ENCODE assay signal across 16 mouse cellular contexts in genomic region chr1:182514803-182515590, GRCm38 (mm10). TPM values are rescaled to one million over a fixed set of nuclear protein-coding genes. Genes with fewer than 3 reads are reported as not detected.
A peak's percentile ranks its signal among the peaks of the same experiment; 100 is the strongest.
DNase-seq lines count a peak whose midpoint lies in the region; ATAC-seq lines count a peak whose summit lies in the region.
"Had no signal": no experiment of that assay in that cellular context is flagged by ENCODE, and none has a peak within 500 bp of the region (broad histone marks: within the 10 kb centered on the region; RNA-seq: fewer than 3 reads in every experiment).

No protein-coding gene starts in this region.

- no peak overlapping the region for H3K9ac ChIP-seq in hindbrain, embryonic 12.5 days
- no peak overlapping the region for H3K9ac ChIP-seq in hindbrain, embryonic 14.5 days
- no peak overlapping the region for H3K9ac ChIP-seq in midbrain, embryonic 13.5 days (replicated peaks)
- H3K9ac ChIP-seq in midbrain, embryonic 11.5 days (ENCODE audit: low read length): no peak overlapping the region
- no peak overlapping the region for H3K9ac ChIP-seq in neural tube, embryonic 13.5 days

- no peak for DNase-seq in hindbrain, embryonic 14.5 days (ENCODE audit: low spot score)
- no peak for DNase-seq in midbrain, embryonic 11.5 days (ENCODE audit: low spot score, missing footprints)
- no peak for DNase-seq in retina, embryonic 14.5 days (ENCODE audit: low spot score)
- no peak for DNase-seq in spleen, postnatal 4 days (ENCODE audit: low spot score in 2 of 2)
- DNase-seq: cerebellum, adult 18-20 months; embryo, embryonic 11 days; kidney, adult 9 months; spleen, adult 18-20 months; thymus, adult 18-20 months had no signal

- no peak overlapping the region for H3K27ac ChIP-seq in hindbrain, embryonic 12.5 days
- H3K27ac ChIP-seq in hindbrain, embryonic 14.5 days: no peak overlapping the region
- no peak overlapping the region for H3K27ac ChIP-seq in midbrain, embryonic 13.5 days
- H3K27ac ChIP-seq in midbrain, embryonic 11.5 days (ENCODE audit: low read depth, low read length): no peak overlapping the region
- peak overlapping the region; percentile 19 for H3K27ac ChIP-seq in brown adipose tissue, adult 24 weeks (replicated peaks; ENCODE audit: low read depth, low read length)
- no peak overlapping the region for H3K27ac ChIP-seq in neural tube, embryonic 13.5 days (replicated peaks)
- H3K27ac ChIP-seq: layer of hippocampus, adult 2 months had no signal

- H3K9me3 ChIP-seq in hindbrain, embryonic 12.5 days (replicated peaks): no peaks in the 10 kb centered on the region
- H3K9me3 ChIP-seq in hindbrain, embryonic 14.5 days (ENCODE audit: control insufficient read depth, low read length): no peaks in the 10 kb centered on the region
- H3K9me3 ChIP-seq in midbrain, embryonic 13.5 days: no peaks in the 10 kb centered on the region
- no peaks in the 10 kb centered on the region for H3K9me3 ChIP-seq in midbrain, embryonic 11.5 days (ENCODE audit: control insufficient read depth, low read length)
- no peaks in the 10 kb centered on the region for H3K9me3 ChIP-seq in neural tube, embryonic 13.5 days

- H3K4me3 ChIP-seq in hindbrain, embryonic 12.5 days: no peak overlapping the region
- H3K4me3 ChIP-seq in hindbrain, embryonic 14.5 days (replicated peaks; ENCODE audit: low read length): no peak overlapping the region
- H3K4me3 ChIP-seq in midbrain, embryonic 13.5 days (replicated peaks): no peak overlapping the region
- H3K4me3 ChIP-seq in midbrain, embryonic 11.5 days (ENCODE audit: low read depth, low read length): no peak overlapping the region
- H3K4me3 ChIP-seq in brown adipose tissue, adult 24 weeks (ENCODE audit: insufficient read depth, low read depth, low read length): peak overlapping the region; percentile 82; the same call in 1 of the 2 replicates
- no peak overlapping the region for H3K4me3 ChIP-seq in neural tube, embryonic 13.5 days
- H3K4me3 ChIP-seq: layer of hippocampus, adult 2 months had no signal

- peaks cover 13% of the 10 kb centered on the region for H3K27me3 ChIP-seq in hindbrain, embryonic 12.5 days
- no peaks in the 10 kb centered on the region for H3K27me3 ChIP-seq in hindbrain, embryonic 14.5 days (ENCODE audit: control insufficient read depth, insufficient read depth, low read length)
- peaks cover 19% of the 10 kb centered on the region for H3K27me3 ChIP-seq in midbrain, embryonic 13.5 days
- H3K27me3 ChIP-seq in midbrain, embryonic 11.5 days (ENCODE audit: control insufficient read depth, insufficient read depth, low read length): peaks cover 8% of the 10 kb centered on the region; the same call in 1 of the 2 replicates
- H3K27me3 ChIP-seq in neural tube, embryonic 13.5 days: peaks cover 9% of the 10 kb centered on the region; the same call in 1 of the 2 replicates

- 87% methylated on average over 10 of the region's 10 CpGs for WGBS in hindbrain, embryonic 12.5 days
- WGBS in hindbrain, embryonic 14.5 days: 84% methylated on average over 10 of the region's 10 CpGs
- WGBS in midbrain, embryonic 13.5 days: 89% methylated on average over 10 of the region's 10 CpGs
- 92% methylated on average over 10 of the region's 10 CpGs for WGBS in midbrain, embryonic 11.5 days
- WGBS in neural tube, embryonic 13.5 days: 83% methylated on average over 10 of the region's 10 CpGs

- peaks cover 23% of the 10 kb centered on the region for H3K36me3 ChIP-seq in hindbrain, embryonic 12.5 days
- peaks cover 30% of the 10 kb centered on the region for H3K36me3 ChIP-seq in hindbrain, embryonic 14.5 days (replicated peaks; ENCODE audit: control insufficient read depth, insufficient read depth)
- H3K36me3 ChIP-seq in midbrain, embryonic 13.5 days: peaks cover 34% of the 10 kb centered on the region
- peaks cover 6% of the 10 kb centered on the region; the same call in 1 of the 2 replicates for H3K36me3 ChIP-seq in midbrain, embryonic 11.5 days (ENCODE audit: control insufficient read depth, insufficient read depth, low read length)
- H3K36me3 ChIP-seq in neural tube, embryonic 13.5 days: peaks cover 24% of the 10 kb centered on the region

- H3K4me1 ChIP-seq in hindbrain, embryonic 12.5 days: peaks cover 25% of the 10 kb centered on the region
- peaks cover 17% of the 10 kb centered on the region for H3K4me1 ChIP-seq in hindbrain, embryonic 14.5 days (replicated peaks; ENCODE audit: control insufficient read depth, insufficient read depth, low read length)
- H3K4me1 ChIP-seq in midbrain, embryonic 13.5 days (replicated peaks): peaks cover 25% of the 10 kb centered on the region
- peaks cover 8% of the 10 kb centered on the region for H3K4me1 ChIP-seq in midbrain, embryonic 11.5 days (ENCODE audit: control insufficient read depth, insufficient read depth, low read length)
- H3K4me1 ChIP-seq in brown adipose tissue, adult 24 weeks (ENCODE audit: control insufficient read depth, insufficient read depth, insufficient read length, low read length): peaks cover 38% of the 10 kb centered on the region
- H3K4me1 ChIP-seq in neural tube, embryonic 13.5 days (replicated peaks): peaks cover 39% of the 10 kb centered on the region

- ATAC-seq in hindbrain, embryonic 12.5 days (ENCODE audit: low FRiP score): no peak
- ATAC-seq in hindbrain, embryonic 14.5 days (ENCODE audit: low FRiP score): no peak
- no peak for ATAC-seq in midbrain, embryonic 13.5 days
- ATAC-seq in midbrain, embryonic 11.5 days (ENCODE audit: low FRiP score): no peak
- no peak for ATAC-seq in neural tube, embryonic 13.5 days (ENCODE audit: low read depth)
- ATAC-seq: activated CD4-positive, CD25-positive, alpha-beta regulatory T cell, adult 4 months had no signal

- peak overlapping the region; percentile 79; the same call in 1 of the 2 replicates for H3K4me2 ChIP-seq in hindbrain, embryonic 12.5 days (replicated peaks)
- H3K4me2 ChIP-seq in hindbrain, embryonic 14.5 days (replicated peaks): no peak overlapping the region
- H3K4me2 ChIP-seq in midbrain, embryonic 13.5 days (replicated peaks): 0 out of 2 replicates have a peak overlapping the region, but pooled peaks have one; percentile 88
- H3K4me2 ChIP-seq in midbrain, embryonic 11.5 days: no peak overlapping the region
- 0 out of 2 replicates have a peak overlapping the region, but pooled peaks have one; percentile 86 for H3K4me2 ChIP-seq in neural tube, embryonic 13.5 days

RNA-seq across cellular contexts. Expression of gene Capn2, which starts 2.4 kb away (rescaled TPM):
- 136 and 138 TPM in 2 replicates for polyA plus RNA-seq in hindbrain, embryonic 12.5 days (2016; fragmentation: Nextera tagmentation; extraction: Ambion mirVana)
- 80.5 and 81.0 TPM in 2 replicates for polyA plus RNA-seq in hindbrain, embryonic 14.5 days (2014; fragmentation: Nextera tagmentation; extraction: Ambion mirVana)
- 75.3 and 80.9 TPM in 2 replicates for polyA plus RNA-seq in midbrain, embryonic 13.5 days (2015; fragmentation: Nextera tagmentation; extraction: Ambion mirVana)
- 76.3 and 77.0 TPM in 2 replicates for polyA plus RNA-seq in midbrain, embryonic 11.5 days (2014; fragmentation: Nextera tagmentation; extraction: Ambion mirVana)
- polyA plus RNA-seq in brown adipose tissue, adult 24 weeks (2012; ENCODE audit: insufficient read depth, insufficient read length, missing spikeins): 108 and 113 TPM in 2 replicates
- 95.5 and 99.2 TPM in 2 replicates for polyA plus RNA-seq in neural tube, embryonic 13.5 days (2015; fragmentation: Nextera tagmentation; extraction: Ambion mirVana)

RNA-seq across cellular contexts. Expression of gene Capn8, which starts 49.8 kb away (rescaled TPM):
- polyA plus RNA-seq in hindbrain, embryonic 12.5 days (2016; fragmentation: Nextera tagmentation; extraction: Ambion mirVana): not detected in 2 replicates
- not detected in 2 replicates for polyA plus RNA-seq in hindbrain, embryonic 14.5 days (2014; fragmentation: Nextera tagmentation; extraction: Ambion mirVana)
- polyA plus RNA-seq in midbrain, embryonic 13.5 days (2015; fragmentation: Nextera tagmentation; extraction: Ambion mirVana): 0.13 TPM in 1 of 2 replicates, not detected in the other
- 0.12 TPM in 1 of 2 replicates, not detected in the other for polyA plus RNA-seq in midbrain, embryonic 11.5 days (2014; fragmentation: Nextera tagmentation; extraction: Ambion mirVana)
- polyA plus RNA-seq in brown adipose tissue, adult 24 weeks (2012; ENCODE audit: insufficient read depth, insufficient read length, missing spikeins): not detected in 2 replicates
- polyA plus RNA-seq in neural tube, embryonic 13.5 days (2015; fragmentation: Nextera tagmentation; extraction: Ambion mirVana): 0.29 TPM in 1 of 2 replicates, not detected in the other
- polyA plus RNA-seq: heart, embryonic 16.5 days had no signal

Comparison
In these comparisons a context has a peak if more than half of its experiments do, and no peak if none do; other contexts are left out.
1. H3K4me2 ChIP-seq: peak in hindbrain, embryonic 12.5 days (single experiment), midbrain, embryonic 13.5 days (single experiment) and neural tube, embryonic 13.5 days (single experiment); none in hindbrain, embryonic 14.5 days (single experiment) and midbrain, embryonic 11.5 days (single experiment).